Mouse (Mus musculus): ENCODE results near the gene Anks1b.

DNA sequence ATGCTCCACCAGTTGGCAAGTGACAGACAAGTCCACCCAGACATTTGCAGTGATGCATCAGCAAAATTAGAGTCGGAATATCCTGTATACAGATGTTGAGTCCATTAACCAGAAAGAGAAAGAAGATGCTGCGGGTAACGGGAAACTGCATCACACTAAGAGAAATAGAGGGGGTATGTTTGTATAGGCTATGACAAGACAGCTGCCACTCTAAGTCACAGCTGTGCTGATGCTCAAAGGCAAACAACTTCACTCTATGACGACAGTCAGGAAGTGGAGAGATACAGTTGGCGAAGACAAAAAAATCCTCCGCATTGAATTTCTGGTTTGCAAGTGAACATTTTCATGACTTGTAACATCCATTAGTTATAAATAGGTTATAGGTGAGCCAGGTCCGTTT lies 897.7 kb downstream of the Anks1b start:
- TF ChIP-seq CTCF (IDR thresholded peaks at IDR 0.05 in 2 of 3, conservative IDR thresholded peaks at IDR 0.05 in 1 of 3; ENCODE audit: control insufficient read depth in 1 of 3, insufficient read depth in 1 of 3, low read depth in 2 of 3, low read length in 3 of 3, poor library complexity in 1 of 3, severe bottlenecking in 1 of 3) (no peak), BHLHE40 (IDR thresholded peaks at IDR 0.05; ENCODE audit: borderline replicate concordance, low read depth, low read length) (no peak), POLR2AphosphoS5 (IDR thresholded peaks at IDR 0.05; ENCODE audit: borderline replicate concordance, low read depth, low read length) (no peak), KAT2A (conservative IDR thresholded peaks at IDR 0.05; ENCODE audit: low read depth, low read length) (no peak), GATA1 (IDR thresholded peaks at IDR 0.05; ENCODE audit: low read depth, low read length) (no peak), POLR2A (IDR thresholded peaks at IDR 0.05; ENCODE audit: control insufficient read depth in 1 of 2, insufficient read depth in 1 of 2, low read depth in 1 of 2, low read length in 2 of 2, poor library complexity in 1 of 2) (no peak), HCFC1 (IDR thresholded peaks at IDR 0.05; ENCODE audit: low read depth, low read length) (no peak), GABPA (IDR thresholded peaks at IDR 0.05; ENCODE audit: low read depth, low read length) (no peak), EP300 (IDR thresholded peaks at IDR 0.05; ENCODE audit: low read depth in 1 of 2, low read length in 2 of 2) (no peak), CHD2 (IDR thresholded peaks at IDR 0.05; ENCODE audit: low read length) (no peak), E2F4 (IDR thresholded peaks at IDR 0.05; ENCODE audit: borderline replicate concordance, low read depth, low read length) (no peak), JUND (IDR thresholded peaks at IDR 0.05; ENCODE audit: low read depth, low read length) (no peak), USF1 (IDR thresholded peaks at IDR 0.05; ENCODE audit: low read depth, low read length) (no peak), TCF12 (IDR thresholded peaks at IDR 0.05; ENCODE audit: low read depth, low read length) (no peak)
